Mouse (Mus musculus): ENCODE measurements around the gene Rbm19.

- TF ChIP-seq POLR2A (IDR thresholded peaks at IDR 0.05; ENCODE audit: borderline replicate concordance, control insufficient read depth, low read depth, low read length) (no peak), CTCF (IDR thresholded peaks at IDR 0.05; ENCODE audit: control insufficient read depth, insufficient read depth, low read length) (no peak)
These were observed 39.4 kb downstream of the Rbm19 start for GRCm38 (mm10) chr5:120155672-120156071.

All from bone marrow, adult 2 months (tissue).